Mouse (Mus musculus) embryonic fibroblast, embryonic 13.5 days (primary cell): Measurements from ENCODE around the gene Slc22a15.

Experiments used
- CTCF ChIP-seq: IDR thresholded peaks from 2 replicates; pipeline ENCODE4 v1.5.1; 2011; ENCODE audit warnings: mild to moderate bottlenecking, control low read depth, low read length, moderate library complexity, borderline replicate concordance; ENCODE audit not compliant: insufficient read depth
- POLR2A ChIP-seq: IDR thresholded peaks from 2 replicates; pipeline ENCODE4 v1.6.1; 2011; ENCODE audit warnings: low read depth, mild to moderate bottlenecking, control low read depth, low read length, moderate library complexity

GRCm38 (mm10) chr3:101917665-101918064 lies 6.6 kb downstream of the Slc22a15 start:
- TF ChIP-seq POLR2A (no peak), CTCF (no peak)
